10 mouse cellular contexts compared by ENCODE assay signal in the genomic region with DNA sequence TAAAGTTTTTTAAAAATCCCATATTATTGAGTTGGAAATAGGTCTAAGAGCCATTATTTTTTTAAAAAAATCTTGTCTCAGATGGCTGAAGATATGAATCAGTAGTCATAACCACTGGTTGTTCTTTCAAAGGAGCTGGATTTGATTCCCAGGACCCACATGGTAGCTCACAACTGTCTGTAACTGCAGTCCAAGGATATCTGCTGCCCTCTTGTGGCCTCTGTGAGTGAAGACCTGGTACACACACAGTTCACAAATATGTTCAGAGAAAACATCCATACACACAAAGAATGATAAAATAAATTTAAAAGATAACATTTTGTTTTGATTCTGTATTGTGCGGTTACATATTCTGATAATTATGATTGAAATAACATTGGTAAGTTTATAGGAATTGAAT.
DNase-seq lines count a peak whose midpoint lies in the region; ATAC-seq and TF ChIP-seq lines count a peak whose summit lies in the region.
"Had no signal": no experiment of that assay in that cellular context is flagged by ENCODE, and none has a peak within 500 bp of the region (broad histone marks: within the 10 kb centered on the region; RNA-seq: fewer than 3 reads in every experiment).

No protein-coding gene starts in this region.

- 93% methylated on average over 1 of the region's 1 CpGs for WGBS in midbrain, postnatal 0 days
- 91% methylated on average over 1 of the region's 1 CpGs for WGBS in midbrain, embryonic 11.5 days

- no peaks in the 10 kb centered on the region for H3K36me3 ChIP-seq in midbrain, postnatal 0 days (ENCODE audit: insufficient read depth, low read length)
- no peaks in the 10 kb centered on the region for H3K36me3 ChIP-seq in midbrain, embryonic 11.5 days (ENCODE audit: control insufficient read depth, insufficient read depth, low read length)
- no peaks in the 10 kb centered on the region for H3K36me3 ChIP-seq in splenic B cell, adult 2 months (ENCODE audit: control insufficient read depth, insufficient read depth, low read length, poor library complexity, severe bottlenecking)
- H3K36me3 ChIP-seq: embryonic facial prominence, embryonic 12.5 days had no signal

- no peak overlapping the region for H3K4me3 ChIP-seq in midbrain, postnatal 0 days (ENCODE audit: low read depth, low read length)
- H3K4me3 ChIP-seq in midbrain, embryonic 11.5 days (ENCODE audit: low read depth, low read length), result no peak overlapping the region
- H3K4me3 ChIP-seq: embryonic facial prominence, embryonic 12.5 days had no signal

- peak; percentile 11 for DNase-seq in heart, postnatal 4 days
- no peak for DNase-seq in heart, adult 11 months
- DNase-seq in midbrain, postnatal 0 days (ENCODE audit: low spot score), result no peak
- DNase-seq in midbrain, embryonic 11.5 days (ENCODE audit: low spot score, missing footprints), result no peak
- DNase-seq in adrenal gland, postnatal 36 days, result peak; percentile 9 to 24
- peak; percentile 2 for DNase-seq in splenic B cell, adult 2 months (ENCODE audit: low read depth, low spot score)
- no peak for DNase-seq in layer of hippocampus, adult 11-12 months (ENCODE audit: low spot score)
- DNase-seq in heart, adult 8-10 months (ENCODE audit: low spot score), result no peak
- DNase-seq: gastrocnemius, postnatal 25 days had no signal

- no peak overlapping the region for H3K27ac ChIP-seq in midbrain, postnatal 0 days (ENCODE audit: low read depth, low read length)
- no peak overlapping the region for H3K27ac ChIP-seq in midbrain, embryonic 11.5 days (ENCODE audit: low read depth, low read length)
- H3K27ac ChIP-seq: embryonic facial prominence, embryonic 12.5 days had no signal

- ATAC-seq in midbrain, postnatal 0 days (ENCODE audit: low FRiP score), result no peak
- ATAC-seq in midbrain, embryonic 11.5 days (ENCODE audit: low FRiP score), result no peak

- H3K4me2 ChIP-seq in midbrain, postnatal 0 days (ENCODE audit: low read depth, low read length, poor library complexity, severe bottlenecking), result no peak overlapping the region
- H3K4me2 ChIP-seq in midbrain, embryonic 11.5 days, result no peak overlapping the region
- H3K4me2 ChIP-seq: embryonic facial prominence, embryonic 12.5 days had no signal

- H3K9me3 ChIP-seq in midbrain, postnatal 0 days (ENCODE audit: low read length), result no peaks in the 10 kb centered on the region
- H3K9me3 ChIP-seq in midbrain, embryonic 11.5 days (ENCODE audit: control insufficient read depth, low read length), result no peaks in the 10 kb centered on the region
- H3K9me3 ChIP-seq: embryonic facial prominence, embryonic 12.5 days had no signal

- H3K4me1 ChIP-seq in midbrain, postnatal 0 days (ENCODE audit: insufficient read depth, low read length), result no peaks in the 10 kb centered on the region
- no peaks in the 10 kb centered on the region for H3K4me1 ChIP-seq in midbrain, embryonic 11.5 days (ENCODE audit: control insufficient read depth, insufficient read depth, low read length)
- H3K4me1 ChIP-seq: embryonic facial prominence, embryonic 12.5 days had no signal

- peak; percentile 52 for TF ChIP-seq CTCF in midbrain, postnatal 0 days (IDR thresholded peaks at IDR 0.05)

- H3K27me3 ChIP-seq in midbrain, postnatal 0 days (ENCODE audit: insufficient read depth, low read length), result no peaks in the 10 kb centered on the region
- H3K27me3 ChIP-seq in midbrain, embryonic 11.5 days (ENCODE audit: control insufficient read depth, insufficient read depth, low read length), result no peaks in the 10 kb centered on the region
- no peaks in the 10 kb centered on the region for H3K27me3 ChIP-seq in splenic B cell, adult 2 months (ENCODE audit: control insufficient read depth, insufficient read depth, low read length, poor library complexity, severe bottlenecking)
- H3K27me3 ChIP-seq: embryonic facial prominence, embryonic 12.5 days had no signal

- H3K9ac ChIP-seq in midbrain, postnatal 0 days (replicated peaks; ENCODE audit: low read length, poor library complexity, severe bottlenecking), result no peak overlapping the region
- H3K9ac ChIP-seq in midbrain, embryonic 11.5 days (ENCODE audit: low read length), result no peak overlapping the region
- H3K9ac ChIP-seq: embryonic facial prominence, embryonic 12.5 days had no signal

Comparison
In these comparisons a context has a peak if more than half of its experiments do, and no peak if none do; other contexts are left out.
1. DNase-seq: peak in heart, postnatal 4 days (single experiment), adrenal gland, postnatal 36 days (2 of 2) and splenic B cell, adult 2 months (single experiment); none in heart, adult 11 months (single experiment), midbrain, postnatal 0 days (single experiment), midbrain, embryonic 11.5 days (single experiment), layer of hippocampus, adult 11-12 months (single experiment) and heart, adult 8-10 months (single experiment).